Mouse (Mus musculus) frontal cortex, postnatal 36 days (tissue): ENCODE measurements at regions not wholly inside any gene's neighbourhood (a gene's known extent, or its start where the extent isn't known, plus 50 kb on each side); places are given as distances from the start of the nearest gene placed in this dataset.

ENCODE experiments used
- DNase-seq, 2 experiments: peaks; one replicate each; pipeline ENCODE4 v3.0.0; 2022; ENCODE audit warnings: low spot score in 2 of 2

GRCm38 (mm10) chr9:52841105-52841504 is 161.5 kb upstream of the AI593442 start:
- DNase-seq, result no peak

GRCm38 (mm10) chr9:52839996-52840395 is 160.4 kb upstream of the AI593442 start:
- DNase-seq, result no peak

GRCm38 (mm10) chr9:52836151-52836630 is 156.6 kb upstream of the AI593442 start:
- DNase-seq, result no peak

- DNase-seq, result no peak
Observed at GRCm38 (mm10) chr9:52835481-52836150, 156.0 kb upstream of the AI593442 start.

- no peak for DNase-seq
Observed at GRCm38 (mm10) chr9:52826781-52827180, 147.2 kb upstream of the AI593442 start.

DNA sequence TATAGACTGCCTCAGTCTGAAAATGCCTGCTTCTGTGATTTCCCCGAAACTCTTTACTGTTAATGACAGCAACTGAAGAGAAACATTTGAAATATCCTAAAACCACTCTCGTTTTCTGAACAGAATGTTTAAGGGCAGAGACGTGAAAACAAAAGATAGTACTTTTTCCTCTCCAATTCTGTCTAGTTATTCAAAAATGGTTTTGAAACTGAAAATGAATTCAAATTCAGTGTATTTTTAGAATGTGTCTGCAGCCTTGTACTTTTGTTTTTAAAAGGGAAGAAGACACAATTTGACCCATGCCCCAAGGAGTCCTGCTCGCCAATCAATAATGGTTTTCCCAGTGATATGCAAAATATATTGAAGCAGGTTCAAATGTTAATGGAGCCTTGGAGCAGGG is 136.7 kb upstream of the AI593442 start:
- no peak for DNase-seq

GRCm38 (mm10) chr9:52802969-52803368 is 123.4 kb upstream of the AI593442 start:
- DNase-seq, result no peak

DNA sequence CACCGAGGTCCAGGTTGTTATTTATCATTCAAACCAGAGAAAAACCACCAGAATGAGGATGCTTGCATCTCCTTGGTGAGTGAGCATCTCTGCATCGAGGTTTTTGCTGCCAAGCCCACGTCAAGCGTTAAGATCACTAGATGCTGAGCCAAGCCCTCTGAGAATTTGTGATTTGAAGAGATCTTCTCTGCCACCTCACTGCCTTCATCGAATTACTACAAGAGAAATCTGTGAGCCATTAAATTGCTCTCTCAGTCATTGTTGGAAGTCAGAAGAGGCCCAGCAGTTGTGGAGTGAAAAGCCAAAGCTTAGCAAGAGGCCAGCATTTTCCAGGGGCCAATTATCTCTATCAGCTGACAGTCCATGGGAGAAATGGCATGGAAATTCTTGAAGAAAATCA is 122.2 kb upstream of the AI593442 start:
- no peak for DNase-seq

- DNase-seq, result no peak
Observed at GRCm38 (mm10) chr9:52800476-52800875, 120.9 kb upstream of the AI593442 start.

GRCm38 (mm10) chr9:52792596-52792995 is 113.0 kb upstream of the AI593442 start:
- peak in 1 of 2 experiments; percentile 67 for DNase-seq

GRCm38 (mm10) chr9:52782520-52782919 is 102.9 kb upstream of the AI593442 start:
- DNase-seq, result no peak

- DNase-seq, result no peak
Observed at GRCm38 (mm10) chr9:52776542-52776941, 97.0 kb upstream of the AI593442 start.

- DNase-seq, result no peak
Observed at GRCm38 (mm10) chr9:52775232-52775631, 95.7 kb upstream of the AI593442 start.

DNA sequence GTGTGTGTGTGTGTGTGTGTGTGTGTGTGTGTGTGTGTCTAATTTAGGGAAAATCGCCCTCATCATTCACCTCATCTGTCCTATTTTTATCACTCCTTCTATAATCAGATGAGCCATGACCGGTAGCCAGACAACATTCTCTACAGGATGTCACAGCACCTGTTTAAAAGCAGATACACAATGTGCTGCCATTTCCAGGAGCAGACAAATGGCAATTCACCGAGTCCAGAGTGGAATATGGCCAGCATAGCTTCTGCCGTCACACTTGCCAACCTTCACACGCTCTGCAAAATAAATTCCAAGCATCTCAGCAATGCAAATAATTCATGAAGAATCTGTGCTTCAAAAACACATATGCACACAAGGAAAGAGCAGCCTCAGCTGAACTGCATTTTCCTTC is 88.5 kb upstream of the AI593442 start:
- DNase-seq, result no peak

DNA sequence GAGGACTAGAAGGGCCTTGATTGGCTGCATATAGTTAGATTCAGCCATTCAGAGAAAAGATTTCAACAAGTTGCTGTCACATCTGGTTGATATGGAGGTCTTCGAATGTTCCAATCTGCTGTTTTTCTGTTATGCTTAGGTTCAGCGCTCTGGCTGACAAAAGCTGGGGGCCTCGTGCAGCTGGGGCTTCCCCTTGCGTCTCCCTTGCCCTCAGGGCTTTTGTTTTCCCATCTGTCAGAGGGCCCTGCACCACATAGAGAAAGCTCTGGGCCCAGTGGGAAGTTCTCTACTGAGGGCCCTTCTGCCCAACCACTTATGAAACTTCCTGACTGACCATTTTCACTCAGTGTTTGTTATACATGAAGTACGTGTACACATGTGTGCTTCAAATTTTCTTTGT is 86.2 kb upstream of the AI593442 start:
- DNase-seq, result no peak

DNA sequence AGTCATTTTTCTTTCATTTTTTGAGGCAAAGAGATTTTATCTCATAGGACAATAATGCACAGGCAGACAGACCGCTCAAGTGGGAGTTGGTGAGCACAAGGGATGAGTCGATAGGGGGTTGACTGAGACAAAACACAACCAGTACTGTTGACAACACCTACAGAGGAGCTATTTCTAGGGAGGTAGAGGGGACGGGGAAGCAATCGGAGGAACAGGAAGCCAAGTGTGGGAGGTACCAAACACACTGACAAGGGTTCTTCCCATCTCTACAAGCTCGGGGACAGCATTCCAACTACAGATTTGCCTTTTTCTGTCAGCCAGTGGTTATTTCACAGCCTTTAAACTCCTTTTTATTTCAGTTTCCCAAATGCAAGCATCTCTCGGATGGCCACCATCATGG is 83.3 kb upstream of the AI593442 start:
- DNase-seq, result peak; percentile 57 to 71

GRCm38 (mm10) chr9:52761257-52761656 is 81.7 kb upstream of the AI593442 start:
- DNase-seq, result no peak

GRCm38 (mm10) chr9:52748366-52748765 is 68.8 kb upstream of the AI593442 start:
- peak; percentile 39 to 72 for DNase-seq

GRCm38 (mm10) chr9:52738560-52739100 is 59.0 kb upstream of the AI593442 start:
- peak in 1 of 2 experiments; percentile 41 for DNase-seq
